Mouse (Mus musculus) regulatory T cell (primary cell): Measurements from ENCODE around the gene Qk.

ENCODE experiments used
- in situ Hi-C: fragments of 300-600 bp; cut with MboI, MseI; formaldehyde crosslinking; loops from one replicate; pipeline ENCODE4 v1.15.1; 2025; ENCODE audit warnings: high pct_unique_total_duplicates

Qk gene

DNA sequence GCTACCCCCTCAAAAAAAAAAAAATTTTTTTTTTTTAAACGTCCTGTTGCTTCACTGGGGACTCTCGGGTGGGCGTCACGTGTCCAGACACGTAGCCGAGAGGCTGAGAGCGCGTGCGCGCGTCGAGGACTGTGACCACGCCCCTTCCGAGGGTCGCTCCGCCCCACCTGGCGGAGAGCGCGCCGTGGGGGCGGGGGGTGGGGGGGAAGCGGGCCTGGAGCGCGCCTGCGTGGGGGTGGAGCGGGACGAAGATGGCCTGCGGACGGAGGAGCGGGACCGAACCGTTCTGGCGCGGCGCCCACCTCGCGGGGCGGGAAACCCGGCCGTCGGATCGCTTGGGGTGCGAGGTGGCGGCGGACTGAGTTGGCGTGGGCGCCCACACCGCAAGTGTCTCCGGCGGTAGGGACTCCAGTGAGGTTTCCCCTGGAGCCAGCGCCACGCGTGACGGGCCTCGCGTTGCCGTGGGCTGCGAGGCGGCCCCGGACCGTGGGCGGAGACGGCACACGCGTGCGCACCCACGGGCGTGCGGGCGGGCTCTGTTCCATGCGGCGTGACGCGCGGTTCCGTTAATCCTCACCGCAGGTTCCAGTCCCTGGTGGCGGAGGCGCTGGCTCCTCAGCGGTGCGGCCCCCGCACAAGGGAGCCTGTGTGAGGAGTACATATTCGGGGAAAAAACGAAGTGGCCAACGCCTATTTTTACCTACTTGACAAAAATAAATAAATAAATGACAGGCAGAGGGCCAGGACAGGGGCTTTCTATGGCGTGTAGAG, at the start of gene Qk:
Gene Qk (minus strand): TSS at position 170 of the 771 bp plus-strand sequence.
- in situ Hi-C loops: loop anchor here (10.0 kb wide), 1 partner anchor 115 kb away; no protein-coding TSS in a partner anchor

DNA sequence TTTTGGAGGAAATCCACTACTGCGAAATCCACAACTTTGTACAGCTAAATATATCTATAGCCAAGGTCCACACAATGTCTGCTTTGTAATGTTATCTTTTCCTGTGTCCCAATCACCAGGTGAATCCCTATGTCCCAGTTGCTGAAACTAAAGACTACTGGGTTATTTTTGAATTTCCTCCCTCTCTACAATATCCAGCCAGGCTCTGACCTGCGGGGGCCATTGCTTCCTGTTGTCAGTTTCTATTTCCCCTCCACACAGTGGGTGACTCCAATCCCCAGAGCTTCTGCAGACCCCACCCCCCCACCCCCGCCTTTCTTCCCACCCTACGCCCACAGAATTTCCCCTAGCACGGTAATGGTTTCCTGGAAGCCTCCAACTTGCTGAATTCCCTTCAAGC, 47.4 kb upstream of the Qk start:
- in situ Hi-C loops: no loop called here

DNA sequence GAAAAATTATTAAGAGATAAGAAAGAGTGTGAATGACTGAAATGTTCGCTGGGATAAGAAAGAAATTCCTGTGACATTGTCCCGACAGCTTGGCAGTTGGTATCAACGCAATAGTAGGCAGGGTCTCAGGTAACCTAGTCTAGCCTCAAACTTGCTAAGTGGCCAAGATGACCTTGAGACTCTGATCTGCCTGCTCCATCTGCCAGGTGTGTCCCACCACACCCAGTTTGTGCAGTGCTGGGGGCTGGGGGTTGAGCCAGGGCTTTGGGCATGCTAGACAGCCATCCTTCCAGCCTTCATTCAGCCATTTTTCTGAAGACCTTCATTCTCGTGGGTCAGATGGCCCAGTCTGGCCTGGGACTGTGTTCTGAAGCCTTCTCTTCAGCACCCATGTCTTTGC, 46.9 kb upstream of the Qk start:
- in situ Hi-C loops: no loop called here

DNA sequence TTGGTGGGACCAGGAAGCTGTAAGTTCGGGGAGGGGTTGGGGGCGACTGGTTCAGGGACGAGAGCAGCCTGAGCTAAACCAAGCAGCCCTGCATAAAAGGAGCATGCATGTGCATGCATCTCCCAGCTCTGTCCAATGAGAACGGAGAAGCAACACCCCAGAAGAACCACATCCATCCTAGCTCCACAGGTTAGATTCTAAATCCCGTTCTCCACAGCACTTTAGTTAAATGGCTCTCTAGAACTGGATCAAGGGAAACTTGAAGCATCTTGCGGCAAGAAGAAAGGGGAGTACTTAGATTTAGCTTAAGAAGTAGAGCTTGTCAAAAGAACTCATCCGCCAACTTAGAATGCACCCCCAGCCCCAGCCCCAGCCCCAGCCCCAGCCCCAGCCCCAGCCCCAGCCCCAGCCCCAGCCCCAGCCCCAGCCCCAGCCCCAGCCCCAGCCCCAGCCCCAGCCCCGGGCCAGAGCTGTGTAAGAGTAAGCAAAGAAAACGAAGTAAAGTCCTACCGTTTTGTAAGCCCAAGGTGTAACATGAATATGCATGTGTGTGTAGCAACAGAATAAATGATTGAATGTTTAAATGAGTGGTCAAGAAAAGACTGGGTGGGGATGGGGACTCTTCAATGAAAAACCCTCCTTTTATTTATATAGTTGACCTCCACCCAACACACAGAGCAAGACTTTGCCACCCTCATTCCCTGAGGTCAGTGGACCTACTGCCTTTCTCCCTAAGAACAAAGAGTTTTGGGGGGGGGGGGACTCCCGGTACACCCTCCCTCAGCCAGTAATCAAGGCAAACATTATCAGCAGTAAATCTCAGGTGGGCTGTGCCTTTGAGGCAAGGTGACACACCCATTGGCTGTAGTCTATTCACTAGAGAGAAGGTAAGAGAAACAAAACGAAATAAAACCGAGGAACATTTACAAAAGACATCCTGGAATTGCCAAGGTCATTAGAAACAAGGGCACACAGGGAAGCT, 46.1 kb upstream of the Qk start:
- in situ Hi-C loops: no loop called here

GRCm38 (mm10) chr17:10363151-10363550, 43.5 kb upstream of the Qk start:
- in situ Hi-C loops: no loop called here

DNA sequence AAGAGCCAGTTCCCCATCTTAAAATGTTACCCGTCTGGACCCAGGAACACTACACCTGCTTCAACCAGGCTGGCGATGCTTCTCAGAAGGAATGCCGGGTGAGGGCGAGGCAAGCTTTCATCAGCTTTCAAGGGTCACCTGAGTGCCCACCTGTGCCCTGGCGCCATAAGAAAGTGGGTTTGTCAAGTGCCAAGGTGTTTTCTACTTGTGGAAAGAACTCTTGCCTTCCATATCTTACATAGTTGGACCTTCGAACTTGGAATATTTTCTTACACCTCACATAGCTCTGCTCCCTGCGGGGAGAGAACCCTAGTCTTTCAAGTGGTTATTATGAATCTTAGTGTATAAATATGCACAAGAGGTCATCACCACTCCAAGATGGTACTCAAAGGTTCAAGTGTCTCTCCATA, 42.2 kb upstream of the Qk start:
- in situ Hi-C loops: no loop called here

DNA sequence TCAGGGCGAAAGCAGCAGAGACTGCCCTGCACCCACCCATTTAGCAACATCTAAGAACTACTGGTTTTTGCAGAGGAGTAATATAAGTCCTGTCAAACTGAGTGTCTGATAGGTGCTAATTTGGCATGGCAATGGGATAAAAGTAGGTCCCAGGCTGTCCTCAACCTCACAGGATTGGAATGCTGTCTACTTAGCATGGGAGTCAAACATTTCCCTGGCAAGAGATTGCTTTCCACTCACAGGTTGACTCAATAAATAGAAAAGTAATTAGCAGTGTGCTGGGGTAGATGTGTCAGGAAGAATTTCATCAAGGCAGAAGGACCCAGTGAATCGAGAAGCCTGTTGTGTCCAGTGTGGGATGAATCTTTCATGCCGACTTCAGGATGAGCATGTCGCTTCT, 41.1 kb upstream of the Qk start:
- in situ Hi-C loops: no loop called here

DNA sequence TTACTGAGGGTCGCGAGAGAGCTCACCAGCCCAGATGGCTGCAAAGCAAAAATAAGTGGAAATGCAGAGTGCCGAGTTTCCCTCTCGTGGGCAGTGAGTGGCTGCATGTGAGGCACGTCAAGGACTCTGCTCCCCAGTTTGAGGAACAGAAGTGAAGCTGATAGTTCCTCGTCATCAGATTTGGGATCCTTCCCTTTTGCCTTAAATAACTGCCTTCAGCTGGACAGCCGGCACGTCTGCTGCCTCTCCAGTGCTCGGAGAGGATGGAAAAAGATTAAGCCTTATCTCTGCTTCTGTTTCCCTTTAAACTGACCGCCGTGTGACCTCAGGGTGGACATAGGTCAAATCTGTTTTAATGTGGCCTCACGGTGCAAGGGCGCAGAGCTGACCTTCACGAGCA, 39.8 kb upstream of the Qk start:
- in situ Hi-C loops: no loop called here

DNA sequence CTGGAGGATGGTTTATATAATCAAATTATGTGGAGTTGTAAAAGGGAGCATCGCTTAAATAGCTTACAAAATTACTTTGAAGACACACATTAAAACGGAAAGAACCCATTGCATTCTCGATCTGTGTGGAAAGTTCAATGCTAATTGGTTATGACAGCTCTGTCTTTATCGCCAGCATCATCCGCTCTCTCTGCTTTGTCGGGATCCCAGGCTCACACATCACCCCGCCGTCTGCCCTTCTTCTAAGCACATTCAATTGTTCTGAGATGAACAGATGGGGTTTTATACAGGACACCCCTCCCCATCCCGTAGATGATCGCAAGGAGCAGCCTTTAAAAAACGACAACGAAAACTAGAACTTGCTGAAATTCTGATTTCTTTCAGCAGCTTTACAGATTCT, 37.7 kb upstream of the Qk start:
- in situ Hi-C loops: no loop called here

GRCm38 (mm10) chr17:10356294-10356693, 36.6 kb upstream of the Qk start:
- in situ Hi-C loops: no loop called here

- in situ Hi-C loops: no loop called here
Observed at GRCm38 (mm10) chr17:10355746-10356145, 36.1 kb upstream of the Qk start.

- in situ Hi-C loops: loop anchor here (25.0 kb wide), 1 partner anchor 499 kb away; the partner anchor contains the start of genes Pacrg and Prkn
Observed at GRCm38 (mm10) chr17:10338286-10338685, 18.6 kb upstream of the Qk start.

GRCm38 (mm10) chr17:10336558-10336957, 16.9 kb upstream of the Qk start:
- in situ Hi-C loops: loop anchor here (25.0 kb wide), 1 partner anchor 501 kb away; the partner anchor contains the start of genes Pacrg and Prkn

DNA sequence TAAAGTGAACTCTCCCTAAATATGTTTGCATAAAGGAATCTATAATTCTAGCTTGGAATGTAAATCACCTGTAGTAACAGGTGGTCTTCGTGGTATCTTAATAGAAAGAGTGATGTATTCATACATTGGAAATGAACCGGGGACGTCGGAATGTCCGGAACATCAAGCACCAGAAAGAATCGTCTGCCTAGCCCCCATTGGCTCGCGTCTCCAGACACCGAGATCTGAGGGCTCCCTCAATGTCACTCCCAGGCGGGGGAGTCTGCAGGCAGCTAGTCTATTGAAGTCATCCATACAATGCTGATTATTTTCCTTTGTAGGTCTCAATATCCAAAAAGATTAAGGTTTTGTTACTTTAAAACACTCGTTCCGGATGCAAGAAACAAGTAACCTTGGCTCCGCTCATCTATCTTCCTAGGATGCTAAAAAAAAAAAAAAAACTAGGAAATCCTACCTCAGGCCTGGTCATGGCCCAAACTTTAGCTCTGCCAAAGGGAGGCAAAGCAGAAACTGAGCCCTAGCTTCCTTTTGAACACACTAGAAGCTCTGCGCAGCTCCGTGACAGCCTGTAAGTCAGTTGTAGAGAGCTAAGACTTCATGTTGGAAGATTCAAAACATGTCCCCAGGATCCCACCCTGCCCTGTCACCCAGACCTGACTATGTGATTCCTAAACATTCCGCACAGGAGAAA, 16.3 kb upstream of the Qk start:
- in situ Hi-C loops: loop anchor here (25.0 kb wide), 1 partner anchor 501 kb away; the partner anchor contains the start of genes Pacrg and Prkn

- in situ Hi-C loops: loop anchor here (25.0 kb wide), 1 partner anchor 502 kb away; the partner anchor contains the start of genes Pacrg and Prkn
Observed at GRCm38 (mm10) chr17:10334957-10335690, 15.5 kb upstream of the Qk start.

DNA sequence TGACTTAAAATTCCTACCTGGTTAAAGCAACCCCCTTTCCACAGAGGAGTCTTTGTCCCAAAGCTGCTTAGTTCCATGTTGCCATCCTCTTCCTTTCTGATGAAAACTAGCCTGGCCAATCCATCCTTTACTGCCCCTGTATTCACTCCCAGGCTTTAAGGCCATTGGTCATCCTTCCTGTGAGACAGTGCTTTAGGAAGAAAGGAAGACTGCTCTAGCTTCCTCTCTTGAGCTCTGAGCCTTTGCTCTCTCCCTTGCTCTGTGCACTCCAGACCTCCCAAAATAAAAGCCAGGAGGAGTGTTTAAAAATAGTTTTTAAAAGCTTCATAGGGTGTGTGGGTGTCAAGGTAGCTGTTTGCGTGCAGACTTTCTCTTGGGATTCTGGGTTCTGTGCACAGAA, 14.8 kb upstream of the Qk start:
- in situ Hi-C loops: loop anchor here (25.0 kb wide), 1 partner anchor 503 kb away; the partner anchor contains the start of genes Pacrg and Prkn

GRCm38 (mm10) chr17:10333321-10333720, 13.7 kb upstream of the Qk start:
- in situ Hi-C loops: loop anchor here (25.0 kb wide), 1 partner anchor 504 kb away; the partner anchor contains the start of genes Pacrg and Prkn

- in situ Hi-C loops: loop anchor here (25.0 kb wide), 1 partner anchor 505 kb away; the partner anchor contains the start of genes Pacrg and Prkn
Observed at GRCm38 (mm10) chr17:10332127-10332526, 12.5 kb upstream of the Qk start.

DNA sequence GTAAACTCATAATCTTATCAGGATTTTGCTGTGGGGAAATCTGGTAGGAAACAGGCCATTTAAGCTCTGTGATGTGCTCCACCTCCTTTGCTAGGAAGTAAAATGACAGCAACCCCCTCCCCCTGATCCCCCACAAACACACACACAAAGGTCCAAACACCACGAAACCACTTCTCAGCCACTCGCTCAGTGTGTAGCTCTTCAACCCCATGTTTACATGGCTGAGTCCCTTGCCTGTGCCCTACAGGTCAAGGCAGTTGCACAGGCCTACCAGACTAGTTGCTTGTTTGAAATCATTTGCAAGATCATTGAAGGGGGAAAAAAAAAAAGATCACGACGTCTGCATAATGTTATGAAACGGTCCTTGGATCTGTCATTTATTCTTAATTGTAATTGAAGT, 9.8 kb upstream of the Qk start:
- in situ Hi-C loops: loop anchor here (25.0 kb wide), 1 partner anchor 508 kb away; the partner anchor contains the start of genes Pacrg and Prkn

DNA sequence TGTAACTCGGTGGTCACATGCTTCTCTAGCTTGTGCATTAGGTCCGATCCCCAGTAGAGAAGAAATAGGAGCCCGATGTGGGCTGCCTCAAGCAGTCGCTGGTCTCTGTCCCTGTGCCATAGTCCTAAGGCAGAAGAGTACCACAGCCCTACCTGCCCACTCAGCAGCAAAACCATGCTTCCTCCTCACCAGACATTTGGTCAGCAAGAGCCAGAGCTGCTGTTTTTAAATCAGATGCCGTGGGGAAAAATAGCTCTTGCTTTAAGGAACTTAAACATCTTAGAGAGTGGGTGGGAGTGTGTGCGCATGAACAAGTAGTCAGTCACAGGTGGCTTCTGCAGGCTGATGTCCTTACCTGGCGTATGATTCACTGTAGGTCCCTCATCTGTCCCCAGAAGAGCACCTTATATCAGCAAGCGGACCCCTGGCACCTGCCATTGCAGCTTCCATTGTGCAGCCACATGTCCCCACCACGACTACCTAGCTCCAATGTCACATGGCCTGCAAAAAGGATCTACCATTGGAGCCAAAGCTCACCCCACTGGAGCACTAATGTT, 9.0 kb upstream of the Qk start:
- in situ Hi-C loops: loop anchor here (25.0 kb wide), 1 partner anchor 509 kb away; the partner anchor contains the start of genes Pacrg and Prkn
